Mouse (Mus musculus) megakaryocyte progenitor cell, adult 5-6 weeks (primary cell): ENCODE data around the gene Nedd9. TPM values are rescaled to one million over a fixed set of nuclear protein-coding genes. Genes with fewer than 3 reads are reported as not detected.

ENCODE experiments used
- ATAC-seq: replicated peaks from 2 replicates; pipeline ENCODE4 v1.8.0; 2016; ENCODE audit warnings: mild to moderate bottlenecking, moderate TSS enrichment, inconsistent platforms; ENCODE audit not compliant: poor library complexity
- total RNA-seq, 2 experiments: library from RNA; stranded (forward) in 1 of 2; stranded (reverse) in 1 of 2; fragments of 157-497, 149-512 nt in 1 of 2; fragments of 200-1000 nt in 1 of 2; gene quantifications; 2 replicates each; pipeline versions ENCODE4 v1.2.3 to v1.2.4; 2015 to 2017

Gene Nedd9
- total RNA-seq, 2 experiments from 2014 or later: 18.6 to 23.1 TPM

DNA sequence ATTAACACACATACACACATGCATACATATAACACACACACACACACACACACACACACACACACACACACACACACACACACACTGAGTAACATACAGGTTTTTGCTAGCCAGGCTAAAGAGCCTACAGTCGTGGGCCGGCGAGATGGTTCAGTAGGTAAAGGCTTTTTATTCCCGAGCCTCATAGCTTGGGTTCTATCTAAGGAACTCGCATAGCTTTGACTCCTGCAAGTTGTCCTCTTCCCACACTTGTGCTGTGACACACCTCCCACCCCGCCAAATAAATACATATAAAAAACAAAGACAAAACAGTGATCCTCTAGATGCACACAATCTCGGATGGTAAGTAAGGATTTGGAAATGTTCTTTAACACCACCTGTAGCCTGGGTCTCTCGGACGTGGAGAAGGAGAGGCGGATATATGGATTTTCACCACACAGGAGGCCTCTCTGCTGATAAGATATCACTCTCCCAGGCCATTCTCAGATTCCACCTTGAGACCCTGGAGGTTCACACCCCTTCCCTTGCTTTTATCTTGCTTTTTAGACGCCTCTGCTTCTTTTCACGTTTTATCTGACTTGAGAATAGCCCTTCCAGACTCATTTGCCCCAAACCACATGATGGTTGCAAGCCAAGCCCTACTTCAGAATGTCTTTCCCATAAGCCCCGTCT is 68.8 kb downstream of the Nedd9 start:
- ATAC-seq: no peak

DNA sequence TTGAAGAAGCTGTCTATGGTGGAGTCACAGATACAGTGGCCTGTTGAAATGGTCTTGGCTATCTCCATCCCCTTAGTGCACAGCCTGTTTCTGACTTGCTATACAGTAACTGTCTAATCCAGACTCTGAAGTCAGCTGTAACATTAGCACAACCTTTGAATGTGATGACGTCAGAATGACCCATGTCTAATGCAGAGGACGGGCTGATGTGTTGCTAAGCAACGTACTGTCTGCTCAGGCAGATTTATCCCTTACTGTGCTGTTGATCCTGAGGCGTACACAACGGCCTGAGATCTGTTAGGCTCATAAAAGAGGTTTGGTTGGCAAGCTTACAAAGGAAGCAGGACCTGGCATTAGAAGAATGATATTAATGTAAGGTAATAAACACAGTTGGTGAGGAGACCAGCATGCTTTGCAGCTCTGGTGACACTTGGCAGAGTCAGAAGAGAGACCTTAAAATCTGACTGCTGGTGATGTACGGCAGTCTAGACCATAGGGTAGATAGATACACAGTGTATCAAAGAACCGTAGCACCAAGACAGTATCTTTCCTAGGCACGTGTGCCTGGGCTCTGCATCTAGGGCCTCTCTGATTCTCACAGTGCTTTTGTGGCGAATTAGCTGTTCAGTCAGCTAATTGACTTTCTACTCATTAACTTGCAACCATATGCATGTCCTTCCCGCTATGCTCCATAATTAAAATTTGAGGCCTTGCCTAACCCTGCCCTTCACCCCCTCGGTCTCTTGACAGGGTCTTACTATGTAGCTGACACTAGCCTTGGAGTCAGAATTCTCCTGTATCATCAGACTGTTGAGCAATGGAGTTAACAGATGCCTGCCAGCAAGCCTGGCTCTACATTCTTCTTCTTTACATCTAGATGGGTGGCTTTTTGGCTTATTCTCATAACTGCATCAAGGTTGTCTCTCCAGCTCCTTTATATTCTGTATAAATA is 70.8 kb downstream of the Nedd9 start:
- ATAC-seq: no peak

DNA sequence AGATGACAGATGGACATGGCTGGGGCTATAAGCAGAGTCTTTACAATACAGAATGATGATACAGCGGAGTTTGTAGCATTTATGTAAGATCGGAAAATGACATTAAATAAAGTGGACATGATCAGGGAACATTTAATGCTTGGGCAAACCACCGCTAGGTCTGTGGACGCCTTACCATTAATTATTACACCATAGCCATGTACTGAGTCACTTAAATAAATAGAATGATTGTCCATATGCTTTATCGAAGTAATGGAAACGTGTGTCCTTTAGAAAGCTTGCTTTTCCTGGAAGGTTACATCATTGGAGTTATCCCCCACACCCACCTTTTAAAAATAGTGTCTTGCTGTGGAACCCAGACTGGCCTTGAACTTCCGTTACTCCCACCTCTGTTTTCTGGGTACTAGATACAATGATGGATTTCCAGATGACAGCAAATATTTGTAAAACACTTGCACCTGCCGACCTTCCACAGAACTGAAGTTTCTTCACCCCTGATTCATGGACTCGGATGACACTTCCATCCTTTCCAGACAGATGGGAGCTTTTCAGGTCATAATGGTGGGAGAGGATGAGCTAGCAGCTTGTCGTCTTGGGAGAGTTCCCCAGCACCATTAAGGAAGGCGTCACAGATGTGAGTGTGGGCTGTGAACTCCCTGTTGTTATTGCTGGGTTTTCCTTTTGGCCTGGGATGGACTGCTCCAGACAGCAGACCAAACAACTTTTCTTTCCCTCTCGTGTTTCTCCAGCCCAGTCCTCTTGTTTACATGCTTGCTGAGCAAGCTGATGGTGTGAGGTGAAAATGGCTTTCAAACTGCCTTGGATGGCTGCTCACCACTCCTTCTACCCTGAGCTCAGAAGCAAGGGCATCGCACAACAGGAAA is 76.7 kb downstream of the Nedd9 start:
- no peak for ATAC-seq

DNA sequence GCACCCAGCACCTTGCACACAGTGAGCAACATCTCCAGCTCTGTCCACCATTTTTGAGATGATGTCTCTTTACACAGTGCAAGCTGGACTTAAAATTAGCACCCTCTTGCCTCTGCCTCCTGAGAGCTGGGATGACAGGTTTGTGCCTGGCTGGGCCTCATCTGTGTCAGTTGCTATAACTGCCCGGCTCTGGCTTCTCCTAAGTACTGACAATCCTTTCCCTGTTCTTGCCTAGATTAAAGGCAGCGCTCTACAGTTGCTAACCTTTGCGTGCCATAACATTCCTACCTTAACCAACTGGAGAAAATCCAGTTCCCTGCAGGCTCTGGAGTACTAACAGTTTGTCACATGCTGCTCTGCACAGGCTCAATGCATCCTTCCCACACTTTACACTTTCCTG is 77.9 kb downstream of the Nedd9 start:
- no peak for ATAC-seq

DNA sequence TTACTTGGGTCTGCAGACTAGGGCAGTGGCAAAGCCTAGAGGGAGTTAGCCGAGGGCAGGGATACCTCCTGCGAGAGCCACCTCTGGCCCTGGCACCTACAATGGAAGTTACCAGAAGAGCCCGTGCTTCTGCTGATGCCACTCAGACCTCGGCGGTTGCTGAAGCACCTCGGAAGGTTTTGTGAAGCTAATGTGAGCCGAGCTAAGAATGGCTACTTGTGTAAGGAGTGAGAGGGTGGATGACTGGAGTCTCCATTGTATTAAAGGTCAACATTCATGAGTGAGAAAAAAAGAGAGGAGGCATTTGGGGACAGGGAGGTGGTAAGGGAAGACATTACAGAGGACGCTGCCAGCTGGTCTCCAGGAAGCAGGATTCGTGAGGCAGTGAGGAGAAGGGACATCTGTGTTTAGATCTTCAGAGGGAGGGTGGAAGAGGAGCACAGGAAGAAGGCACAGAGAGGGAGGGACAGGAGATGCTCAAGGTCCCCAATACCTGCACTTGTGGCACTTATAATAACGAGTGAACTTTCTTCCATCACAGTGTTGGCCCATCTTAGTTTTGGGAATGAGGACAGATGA is 78.7 kb downstream of the Nedd9 start:
- ATAC-seq: no peak

- no peak for ATAC-seq
These were observed 82.2 kb downstream of the Nedd9 start for GRCm38 (mm10) chr13:41405009-41405408.

- no peak for ATAC-seq
These were observed 83.3 kb downstream of the Nedd9 start for GRCm38 (mm10) chr13:41403838-41404237.

- ATAC-seq: peak; percentile 72
These were observed 84.6 kb downstream of the Nedd9 start for GRCm38 (mm10) chr13:41402441-41403003.

DNA sequence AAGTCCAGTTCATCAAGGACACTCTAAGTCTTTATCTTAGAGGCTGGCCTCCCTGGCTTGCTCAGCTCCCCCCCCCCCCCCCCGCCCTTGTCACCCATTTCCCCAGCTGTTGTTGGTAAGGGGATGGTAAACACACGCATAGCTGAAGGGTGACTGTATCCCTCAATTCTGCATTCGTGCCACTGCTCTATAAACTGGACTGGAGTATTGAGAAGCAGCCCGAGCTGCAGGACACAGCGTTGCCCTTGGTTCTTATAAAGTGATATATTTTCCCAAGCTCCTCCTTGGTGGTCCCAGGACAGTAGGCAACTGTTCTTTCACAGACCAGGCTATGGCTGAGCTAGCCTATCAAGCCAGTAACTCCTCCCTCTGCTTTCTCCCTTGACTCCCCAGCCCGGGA is 85.4 kb downstream of the Nedd9 start:
- ATAC-seq: no peak

DNA sequence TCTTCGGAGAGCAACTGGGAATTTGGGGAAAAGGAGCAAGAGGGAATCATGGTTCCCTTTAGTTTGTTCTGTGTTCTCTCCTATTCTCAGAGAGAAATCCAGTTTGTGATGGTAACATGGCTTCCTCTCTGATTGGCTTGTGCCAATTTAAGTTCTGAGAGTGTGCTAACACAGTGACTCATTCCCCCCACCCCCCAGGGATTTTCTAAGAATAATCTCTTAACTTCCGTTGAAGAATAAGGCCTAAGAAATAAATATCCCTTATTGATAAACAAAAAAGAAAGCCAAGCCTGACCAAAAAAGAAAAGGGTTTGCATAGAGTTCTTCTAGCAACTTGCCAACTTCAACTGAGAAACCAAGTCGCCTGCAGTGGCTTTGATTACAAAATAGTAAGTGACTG is 86.9 kb downstream of the Nedd9 start:
- no peak for ATAC-seq

DNA sequence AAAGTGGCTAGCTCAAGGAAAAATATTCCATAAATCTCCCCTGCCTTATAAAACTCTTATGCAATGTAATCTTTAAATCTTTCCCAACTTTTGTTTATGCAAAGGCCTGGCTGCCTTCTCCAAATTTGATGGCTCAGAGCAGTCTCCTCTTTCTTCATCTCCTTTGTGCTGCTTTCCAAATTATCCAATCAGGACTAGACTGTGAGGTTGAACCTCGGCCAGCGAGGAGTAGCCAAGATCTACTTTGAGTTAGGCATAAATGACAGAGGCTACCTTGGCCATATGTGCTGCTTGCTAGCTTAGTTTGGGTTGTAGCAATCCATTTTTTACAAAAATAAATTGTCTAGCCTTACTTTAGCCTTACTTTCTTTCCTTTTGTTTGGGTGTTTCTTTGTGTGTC is 95.0 kb downstream of the Nedd9 start:
- no peak for ATAC-seq

- ATAC-seq: no peak
These were observed 96.5 kb downstream of the Nedd9 start for GRCm38 (mm10) chr13:41390698-41391097.

GRCm38 (mm10) chr13:41386581-41386980 is 100.6 kb downstream of the Nedd9 start:
- no peak for ATAC-seq

DNA sequence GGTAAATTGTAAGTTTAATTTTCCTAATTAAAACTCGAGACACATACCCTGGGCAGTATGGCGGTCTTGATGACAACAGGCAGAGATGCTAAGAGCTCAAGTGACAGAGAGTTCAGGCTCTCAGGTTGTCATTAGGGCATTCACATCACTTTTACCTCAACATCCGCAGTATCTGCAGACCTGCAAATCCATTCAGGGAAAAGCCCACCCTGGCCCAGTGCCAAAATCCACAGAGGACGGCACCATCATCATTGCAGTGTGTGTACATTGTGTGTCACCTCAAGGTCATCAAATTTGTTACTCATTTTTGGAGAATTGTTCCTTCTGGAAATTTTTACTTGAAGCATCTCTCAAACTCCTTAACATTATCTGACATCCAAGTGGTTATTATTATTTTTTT is 102.3 kb downstream of the Nedd9 start:
- no peak for ATAC-seq

- ATAC-seq: no peak
These were observed 104.5 kb downstream of the Nedd9 start for GRCm38 (mm10) chr13:41382635-41383034.

- peak; percentile 41 for ATAC-seq
These were observed 105.2 kb downstream of the Nedd9 start for GRCm38 (mm10) chr13:41381806-41382546.

GRCm38 (mm10) chr13:41381041-41381805 is 105.9 kb downstream of the Nedd9 start:
- ATAC-seq: peak; percentile 77

DNA sequence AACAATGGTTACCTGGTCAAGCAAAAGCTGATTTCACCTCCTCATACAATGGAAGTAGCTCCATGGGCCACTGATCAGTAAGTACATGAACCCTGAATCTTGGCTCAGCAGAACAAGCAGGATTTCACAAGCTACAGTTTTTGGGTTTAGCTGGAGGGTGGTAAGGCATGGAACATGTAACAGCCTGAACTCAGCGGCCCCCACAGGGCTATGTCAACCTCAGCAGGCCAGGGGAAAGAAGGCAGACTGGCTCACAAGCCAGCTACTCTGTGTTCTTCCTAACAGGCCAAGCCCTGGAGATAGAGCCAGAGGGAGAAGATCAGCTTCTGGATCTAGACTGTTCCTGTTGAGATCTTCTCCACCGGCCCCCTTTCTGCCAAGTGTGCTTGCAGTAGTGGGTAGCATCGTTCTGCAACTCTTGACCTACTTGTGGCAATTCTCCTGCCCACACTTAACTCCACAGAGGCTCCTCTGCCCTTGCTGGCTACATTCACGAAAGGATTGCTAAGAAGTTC is 107.2 kb downstream of the Nedd9 start:
- ATAC-seq: no peak

GRCm38 (mm10) chr13:41378462-41378861 is 108.7 kb downstream of the Nedd9 start:
- no peak for ATAC-seq
